Mouse (Mus musculus): ENCODE data around the gene Tmem120b. TPM values are rescaled to one million over a fixed set of nuclear protein-coding genes. Genes with fewer than 3 reads are reported as not detected.

Gene Tmem120b
- polyA plus RNA-seq, 1 experiment = 5.8 TPM

DNA sequence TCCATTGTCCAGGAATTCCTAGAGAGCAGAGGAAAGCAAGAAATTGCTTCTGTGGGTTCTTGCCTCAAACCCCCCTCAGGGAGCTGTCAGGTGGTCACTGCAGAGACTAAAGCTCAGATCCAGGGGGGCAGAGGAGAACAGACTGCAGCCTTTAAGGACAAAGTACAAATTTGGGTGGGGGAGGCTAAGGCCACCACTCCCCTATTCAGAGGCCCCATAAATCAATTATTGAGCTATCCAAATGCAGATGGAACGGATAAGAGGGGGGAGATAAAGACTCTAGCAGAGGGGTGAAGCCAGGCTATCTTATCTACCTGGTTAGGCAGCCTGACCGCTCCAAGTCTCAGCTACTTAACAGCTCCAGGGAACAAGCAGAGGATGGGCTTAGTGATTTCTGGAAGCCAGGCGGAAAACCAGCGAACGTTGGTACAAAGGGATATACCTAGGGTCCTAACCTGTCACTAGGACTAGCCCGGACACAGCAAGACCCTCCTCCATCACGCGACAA is 66.7 kb downstream of the Tmem120b start:
- H3K36me3 ChIP-seq (ENCODE audit: control insufficient read depth, insufficient read depth, low read length) = peaks cover 30% of the 10 kb centered on the region
- TF ChIP-seq POLR2A (IDR thresholded peaks at IDR 0.05; ENCODE audit: low read depth, low read length) = no peak
- TF ChIP-seq CTCF (IDR thresholded peaks at IDR 0.05; ENCODE audit: extremely low read depth, insufficient read depth, insufficient read length, insufficient replicate concordance) = no peak
- H3K27me3 ChIP-seq (ENCODE audit: control insufficient read depth, insufficient read depth, low read length) = no peaks in the 10 kb centered on the region
- no peak overlapping the region for H3K4me3 ChIP-seq (ENCODE audit: extremely low read depth, insufficient read depth, insufficient read length)
- H3K4me1 ChIP-seq (ENCODE audit: control insufficient read depth, insufficient read depth, insufficient read length) = peaks cover 27% of the 10 kb centered on the region; the same call in 1 of the 2 replicates
- H3K27ac ChIP-seq (ENCODE audit: insufficient read depth, low read length) = peak overlapping the region; percentile 31; the same call in 1 of the 2 replicates
- no peak for DNase-seq (ENCODE audit: low read depth in 1 of 2, low spot score in 2 of 2)
- 88% methylated on average over 8 of the region's 8 CpGs for WGBS

DNA sequence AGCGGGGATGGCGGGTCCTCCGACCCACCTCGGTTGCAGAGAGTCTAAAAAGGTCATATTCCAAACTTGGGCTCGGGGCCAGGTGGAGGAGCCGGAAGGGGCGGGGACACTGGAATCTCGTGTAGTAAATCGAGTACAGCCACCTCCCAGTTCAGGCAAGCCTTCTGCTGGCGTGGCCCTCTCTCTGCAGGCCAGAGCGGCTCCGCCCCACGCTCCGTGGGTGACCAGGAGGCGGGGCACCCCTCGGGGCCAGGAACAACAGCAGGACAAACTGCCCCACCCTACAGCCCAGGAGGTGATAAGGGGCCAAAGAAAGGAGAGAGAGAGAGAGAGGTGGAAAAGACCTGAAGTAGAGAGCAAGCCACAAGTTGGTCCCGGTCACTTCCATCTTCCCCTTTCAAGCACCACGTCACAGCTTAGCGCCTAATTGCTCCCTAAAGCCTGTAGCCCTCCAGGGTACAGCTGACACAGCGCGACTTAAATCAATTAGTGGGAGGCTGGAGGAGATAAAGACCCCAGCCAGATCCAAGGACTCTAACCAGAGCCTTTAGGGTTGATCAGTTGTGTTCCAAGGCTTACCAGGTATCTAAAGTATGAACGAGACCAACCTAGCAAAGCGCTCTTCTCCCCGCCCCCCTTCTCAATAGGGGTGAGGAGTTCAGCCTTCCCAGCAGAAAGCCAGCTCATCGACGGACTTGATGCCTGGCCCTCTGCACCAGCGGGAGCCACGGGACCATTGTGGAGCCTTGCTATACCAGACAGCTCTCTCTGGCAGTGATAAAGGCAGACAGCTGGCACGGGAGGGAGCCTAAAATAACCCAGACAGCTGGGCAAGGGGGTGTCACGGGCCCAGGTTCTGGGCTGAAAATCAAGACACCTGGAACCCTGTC is 67.5 kb downstream of the Tmem120b start:
- peaks cover 28% of the 10 kb centered on the region for H3K36me3 ChIP-seq (ENCODE audit: control insufficient read depth, insufficient read depth, low read length)
- peaks cover 22% of the 10 kb centered on the region; the same call in 1 of the 2 replicates for H3K4me1 ChIP-seq (ENCODE audit: control insufficient read depth, insufficient read depth, insufficient read length)
- TF ChIP-seq CTCF (IDR thresholded peaks at IDR 0.05; ENCODE audit: extremely low read depth, insufficient read depth, insufficient read length, insufficient replicate concordance) (no peak), POLR2A (IDR thresholded peaks at IDR 0.05; ENCODE audit: low read depth, low read length) (no peak)
- peak overlapping the region; percentile 99 for H3K27ac ChIP-seq (ENCODE audit: insufficient read depth, low read length)
- WGBS = 46% methylated on average over 30 of the region's 30 CpGs
- no peak for DNase-seq (ENCODE audit: low read depth in 1 of 2, low spot score in 2 of 2)
- peak overlapping the region; percentile 21 for H3K4me3 ChIP-seq (ENCODE audit: extremely low read depth, insufficient read depth, insufficient read length)
- no peaks in the 10 kb centered on the region for H3K27me3 ChIP-seq (ENCODE audit: control insufficient read depth, insufficient read depth, low read length)

DNA sequence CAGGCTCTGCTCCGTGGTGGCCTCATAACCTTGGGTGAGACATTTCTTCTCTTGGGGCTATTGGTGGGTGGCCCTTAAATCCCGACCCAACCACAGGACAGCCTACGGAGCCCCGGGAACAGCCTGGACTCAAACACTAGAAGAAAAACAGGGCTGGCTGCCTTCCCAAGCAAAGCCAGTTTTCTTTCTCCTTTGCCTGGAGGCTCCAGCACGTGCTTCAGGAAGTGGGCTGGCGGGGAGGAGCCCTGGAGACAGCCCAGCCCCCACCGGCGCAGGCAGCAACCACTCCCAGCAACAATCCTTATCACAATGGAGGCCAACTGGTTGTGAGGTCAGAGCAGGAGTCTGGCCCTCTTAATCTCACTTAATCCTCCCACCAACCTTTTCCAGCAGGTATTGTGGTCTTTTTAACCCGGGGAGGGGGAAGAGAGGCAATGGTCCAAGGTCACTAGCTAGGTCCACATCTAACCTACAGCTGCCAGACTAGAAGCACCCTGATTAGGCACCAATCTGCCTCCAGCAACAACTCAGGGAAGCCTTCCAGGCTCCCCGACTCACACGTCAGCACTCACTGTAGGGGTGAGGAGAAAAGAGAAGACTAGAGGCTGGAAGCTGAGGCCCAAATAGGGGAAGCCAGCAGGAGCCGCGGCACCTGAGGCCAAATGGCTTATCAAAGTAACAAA is 68.3 kb downstream of the Tmem120b start:
- Histone ChIP-seq H3K4me1 (ENCODE audit: control insufficient read depth, insufficient read depth, insufficient read length) (peaks cover 20% of the 10 kb centered on the region; the same call in 1 of the 2 replicates), H3K27me3 (ENCODE audit: control insufficient read depth, insufficient read depth, low read length) (no peaks in the 10 kb centered on the region), H3K4me3 (ENCODE audit: extremely low read depth, insufficient read depth, insufficient read length) (peak overlapping the region; percentile 38), H3K27ac (ENCODE audit: insufficient read depth, low read length) (peak overlapping the region; percentile 99), H3K36me3 (ENCODE audit: control insufficient read depth, insufficient read depth, low read length) (peaks cover 28% of the 10 kb centered on the region)
- 12% methylated on average over 13 of the region's 13 CpGs for WGBS
- no peak for TF ChIP-seq POLR2A (IDR thresholded peaks at IDR 0.05; ENCODE audit: low read depth, low read length)
- TF ChIP-seq CTCF (IDR thresholded peaks at IDR 0.05; ENCODE audit: extremely low read depth, insufficient read depth, insufficient read length, insufficient replicate concordance) = no peak
- DNase-seq (ENCODE audit: low read depth in 1 of 2, low spot score in 2 of 2) = no peak

DNA sequence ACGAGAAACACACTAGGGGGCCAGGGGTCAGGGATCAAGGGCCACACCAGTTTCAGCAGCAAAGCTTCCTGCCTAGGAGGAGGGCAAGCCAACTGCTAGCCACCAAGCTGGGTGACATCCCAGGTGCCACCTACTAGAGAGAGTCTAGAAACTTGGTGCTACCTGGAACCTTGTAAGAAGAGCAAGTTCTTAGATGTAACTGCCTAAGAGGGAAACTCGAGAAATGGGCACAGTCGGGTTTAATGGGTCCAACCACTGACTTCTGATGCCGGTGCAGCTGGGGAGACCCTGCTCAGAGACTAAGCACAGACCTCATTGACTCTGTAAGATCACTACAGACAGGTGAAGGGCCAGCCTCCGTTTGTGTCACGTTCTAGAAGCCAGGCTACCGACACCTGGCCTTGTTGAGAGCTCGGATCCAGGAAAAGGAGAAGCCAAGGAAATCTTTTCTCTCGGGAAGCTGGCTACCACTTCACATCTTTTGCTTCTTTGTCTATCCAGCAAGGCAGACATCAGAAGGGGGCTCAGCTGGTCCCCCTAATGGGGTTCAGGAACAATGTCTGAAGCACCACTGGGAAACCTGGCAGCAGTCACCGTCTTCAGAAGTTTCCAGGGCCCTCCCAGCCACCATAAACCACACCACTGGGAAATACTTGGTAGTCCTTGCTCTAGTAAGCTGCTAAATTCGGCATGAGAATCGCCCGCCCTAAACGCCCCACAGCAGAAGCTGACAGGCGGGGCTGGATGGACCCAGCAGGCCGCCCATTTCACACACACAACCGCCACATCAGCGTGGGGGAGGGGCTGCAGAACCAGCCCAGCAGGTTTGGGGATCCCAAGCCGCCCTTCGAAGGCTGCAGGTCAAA is 69.1 kb downstream of the Tmem120b start:
- TF ChIP-seq CTCF (IDR thresholded peaks at IDR 0.05; ENCODE audit: extremely low read depth, insufficient read depth, insufficient read length, insufficient replicate concordance) = no peak
- TF ChIP-seq POLR2A (IDR thresholded peaks at IDR 0.05; ENCODE audit: low read depth, low read length) = no peak
- Histone ChIP-seq H3K4me1 (ENCODE audit: control insufficient read depth, insufficient read depth, insufficient read length) (peaks cover 20% of the 10 kb centered on the region; the same call in 1 of the 2 replicates), H3K36me3 (ENCODE audit: control insufficient read depth, insufficient read depth, low read length) (peaks cover 28% of the 10 kb centered on the region), H3K4me3 (ENCODE audit: extremely low read depth, insufficient read depth, insufficient read length) (peak overlapping the region; percentile 71), H3K27me3 (ENCODE audit: control insufficient read depth, insufficient read depth, low read length) (no peaks in the 10 kb centered on the region), H3K27ac (ENCODE audit: insufficient read depth, low read length) (peak overlapping the region; percentile 99)
- peak in 1 of 2 experiments; percentile 63 for DNase-seq (ENCODE audit: low read depth in 1 of 2, low spot score in 2 of 2)
- WGBS = 13% methylated on average over 20 of the region's 20 CpGs

DNA sequence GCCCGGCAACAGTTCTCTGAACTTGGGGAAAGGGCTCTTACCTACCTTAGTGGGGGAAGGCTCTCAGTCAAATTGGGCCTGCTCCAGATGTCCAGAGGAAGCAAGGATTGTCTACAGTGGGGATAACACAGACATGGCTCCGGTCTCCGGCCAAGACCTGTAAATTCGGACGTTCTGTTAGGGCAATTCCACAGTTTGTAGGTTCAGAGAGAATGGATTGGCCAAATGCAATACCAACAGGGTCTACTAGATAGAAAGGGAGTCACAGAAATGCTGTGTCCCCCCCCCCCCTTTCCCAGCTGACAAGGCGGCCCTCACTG is 69.7 kb downstream of the Tmem120b start:
- Histone ChIP-seq H3K27me3 (ENCODE audit: control insufficient read depth, insufficient read depth, low read length) (no peaks in the 10 kb centered on the region), H3K36me3 (ENCODE audit: control insufficient read depth, insufficient read depth, low read length) (peaks cover 28% of the 10 kb centered on the region), H3K4me1 (ENCODE audit: control insufficient read depth, insufficient read depth, insufficient read length) (peaks cover 18% of the 10 kb centered on the region; the same call in 1 of the 2 replicates), H3K4me3 (ENCODE audit: extremely low read depth, insufficient read depth, insufficient read length) (peak overlapping the region; percentile 71), H3K27ac (ENCODE audit: insufficient read depth, low read length) (peak overlapping the region; percentile 99)
- TF ChIP-seq CTCF (IDR thresholded peaks at IDR 0.05; ENCODE audit: extremely low read depth, insufficient read depth, insufficient read length, insufficient replicate concordance) (no peak), POLR2A (IDR thresholded peaks at IDR 0.05; ENCODE audit: low read depth, low read length) (no peak)
- DNase-seq (ENCODE audit: low read depth in 1 of 2, low spot score in 2 of 2) = no peak
- 24% methylated on average over 5 of the region's 6 CpGs for WGBS
